Mouse (Mus musculus) yolk sac, embryonic 10.5 days (tissue): ENCODE results near the gene Macf1.
A peak's percentile ranks its signal among the peaks of the same experiment; 100 is the strongest.
"Not testable (repeated sequence)": the region's sequence is repeated elsewhere in the genome, so short reads cannot be mapped to it uniquely, and the experiment has no call there.

ENCODE experiments used
- DNase-seq: peaks from one replicate; pipeline ENCODE4 v3.0.0-alpha.2; 2017; ENCODE audit warnings: low spot score

Gene Macf1

GRCm38 (mm10) chr4:123532001-123532400 lies 152.2 kb downstream of the Macf1 start:
- DNase-seq, result no peak

GRCm38 (mm10) chr4:123530976-123531375 lies 153.2 kb downstream of the Macf1 start:
- DNase-seq, result no peak

- no peak for DNase-seq
Measured at GRCm38 (mm10) chr4:123529230-123529629, 154.9 kb downstream of the Macf1 start.

- DNase-seq, result no peak
Measured at GRCm38 (mm10) chr4:123527607-123528010, 156.6 kb downstream of the Macf1 start.

GRCm38 (mm10) chr4:123526779-123527280 lies 157.3 kb downstream of the Macf1 start:
- DNase-seq, result no peak

- no peak for DNase-seq
Measured at GRCm38 (mm10) chr4:123524746-123525145, 159.4 kb downstream of the Macf1 start.

- not testable (repeated sequence) for DNase-seq
Measured at GRCm38 (mm10) chr4:123520123-123520522, 164.0 kb downstream of the Macf1 start.

GRCm38 (mm10) chr4:123515673-123516072 lies 168.5 kb downstream of the Macf1 start:
- no peak for DNase-seq

- no peak for DNase-seq
Measured at GRCm38 (mm10) chr4:123510201-123510600, 174.0 kb downstream of the Macf1 start.

GRCm38 (mm10) chr4:123489086-123489485 lies 195.1 kb downstream of the Macf1 start:
- DNase-seq, result no peak

GRCm38 (mm10) chr4:123479991-123480390 lies 204.2 kb downstream of the Macf1 start:
- DNase-seq, result no peak

- no peak for DNase-seq
Measured at GRCm38 (mm10) chr4:123478655-123479433, 205.3 kb downstream of the Macf1 start.

GRCm38 (mm10) chr4:123465799-123466198 lies 218.4 kb downstream of the Macf1 start:
- no peak for DNase-seq

GRCm38 (mm10) chr4:123460595-123461272 lies 223.4 kb downstream of the Macf1 start:
- no peak for DNase-seq

GRCm38 (mm10) chr4:123454871-123455640 lies 229.1 kb downstream of the Macf1 start:
- DNase-seq, result peak; percentile 27

- DNase-seq, result no peak
Measured at GRCm38 (mm10) chr4:123453729-123454128, 230.4 kb downstream of the Macf1 start.

GRCm38 (mm10) chr4:123451991-123452390 lies 232.2 kb downstream of the Macf1 start:
- no peak for DNase-seq

- DNase-seq, result no peak
Measured at GRCm38 (mm10) chr4:123449304-123449703, 234.9 kb downstream of the Macf1 start.

GRCm38 (mm10) chr4:123448015-123448414 lies 236.1 kb downstream of the Macf1 start:
- DNase-seq, result no peak

- no peak for DNase-seq
Measured at GRCm38 (mm10) chr4:123447251-123447650, 236.9 kb downstream of the Macf1 start.

GRCm38 (mm10) chr4:123446754-123447153 lies 237.4 kb downstream of the Macf1 start:
- no peak for DNase-seq

GRCm38 (mm10) chr4:123446221-123446620 lies 237.9 kb downstream of the Macf1 start:
- DNase-seq, result not testable (repeated sequence)
